Comparison of ENCODE assay signal across 18 mouse cellular contexts in the genomic region with DNA sequence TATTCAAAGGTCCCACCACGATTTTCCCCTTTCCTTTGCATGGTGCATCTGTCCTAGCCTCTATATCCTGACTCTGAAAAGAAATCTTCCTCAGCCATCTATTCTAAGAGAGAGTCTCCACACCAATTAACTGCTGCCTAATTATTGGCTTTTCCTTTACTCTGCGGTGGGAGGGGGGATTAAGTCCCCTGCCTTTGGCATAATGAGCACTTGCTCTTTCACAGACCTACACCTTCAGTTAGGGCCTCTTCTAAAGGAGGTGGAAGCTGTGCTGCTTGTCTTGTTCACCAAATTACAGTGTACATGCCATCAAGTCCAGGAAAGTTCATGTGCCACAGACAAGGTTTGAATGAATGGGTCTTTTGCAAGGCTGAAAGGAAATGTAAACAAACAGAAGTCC.
DNase-seq lines count a peak whose midpoint lies in the region; ATAC-seq and TF ChIP-seq lines count a peak whose summit lies in the region.
"Had no signal": no experiment of that assay in that cellular context is flagged by ENCODE, and none has a peak within 500 bp of the region (broad histone marks: within the 10 kb centered on the region; RNA-seq: fewer than 3 reads in every experiment).

No protein-coding gene starts in this region.

- no peak overlapping the region for H3K9ac ChIP-seq in forebrain, embryonic 12.5 days
- no peak overlapping the region for H3K9ac ChIP-seq in forebrain, embryonic 16.5 days (replicated peaks; ENCODE audit: low read depth, low read length)
- H3K9ac ChIP-seq: embryonic facial prominence, embryonic 12.5 days; forebrain, embryonic 15.5 days had no signal

- H3K36me3 ChIP-seq in forebrain, embryonic 12.5 days (replicated peaks), result no peaks in the 10 kb centered on the region
- H3K36me3 ChIP-seq in forebrain, embryonic 16.5 days (ENCODE audit: control insufficient read depth, insufficient read depth), result no peaks in the 10 kb centered on the region
- H3K36me3 ChIP-seq: embryonic facial prominence, embryonic 10.5 days; embryonic facial prominence, embryonic 12.5 days; forebrain, embryonic 15.5 days had no signal

- TF ChIP-seq POLR2A in brain, embryonic 14.5 days (IDR thresholded peaks at IDR 0.05; ENCODE audit: borderline replicate concordance, extremely low read depth, insufficient read depth, insufficient read length, poor library complexity, severe bottlenecking), result no peak

- ATAC-seq in forebrain, embryonic 12.5 days (ENCODE audit: low FRiP score), result peak; percentile 41; the same call in 1 of the 2 replicates
- ATAC-seq in forebrain, embryonic 16.5 days, result no peak
- ATAC-seq: forebrain, embryonic 15.5 days had no signal

- TF ChIP-seq CTCF in brain, embryonic 14.5 days (IDR thresholded peaks at IDR 0.05; ENCODE audit: borderline replicate concordance, extremely low read depth, insufficient read depth, insufficient read length), result no peak

- no peak overlapping the region for H3K4me2 ChIP-seq in forebrain, embryonic 12.5 days
- H3K4me2 ChIP-seq in forebrain, embryonic 16.5 days (ENCODE audit: low read length), result no peak overlapping the region
- H3K4me2 ChIP-seq: embryonic facial prominence, embryonic 12.5 days; forebrain, embryonic 15.5 days had no signal

- H3K9me3 ChIP-seq in forebrain, embryonic 12.5 days, result no peaks in the 10 kb centered on the region
- no peaks in the 10 kb centered on the region for H3K9me3 ChIP-seq in forebrain, embryonic 16.5 days (ENCODE audit: control insufficient read depth, low read length)
- H3K9me3 ChIP-seq: embryonic facial prominence, embryonic 10.5 days; embryonic facial prominence, embryonic 12.5 days; forebrain, embryonic 15.5 days had no signal

- no peak overlapping the region for H3K27ac ChIP-seq in forebrain, embryonic 12.5 days
- no peak overlapping the region for H3K27ac ChIP-seq in forebrain, embryonic 16.5 days (ENCODE audit: low read length)
- H3K27ac ChIP-seq: embryonic facial prominence, embryonic 10.5 days; embryonic facial prominence, embryonic 12.5 days; forebrain, embryonic 15.5 days had no signal

- peak; percentile 42 for DNase-seq in brain, adult 2 months (ENCODE audit: low read depth, low spot score)
- peak; percentile 56 for DNase-seq in brain, embryonic 14.5 days (ENCODE audit: low read depth)
- DNase-seq in retina, postnatal 1 day, result peak; percentile 47
- no peak for DNase-seq in cerebellum, adult 9-10 months
- DNase-seq in lung, postnatal 14 days, result no peak
- DNase-seq: adrenal gland, adult 2 months; adrenal gland, postnatal 10 days; adrenal gland, postnatal 25 days; cerebellum, adult 11 months; cerebellum, adult 18-20 months; cerebellum, adult 8-10 months; cerebellum, postnatal 10 days; cerebellum, postnatal 25 days had no signal

- H3K4me3 ChIP-seq in forebrain, embryonic 12.5 days (replicated peaks), result no peak overlapping the region
- no peak overlapping the region for H3K4me3 ChIP-seq in forebrain, embryonic 16.5 days (replicated peaks; ENCODE audit: low read length)
- H3K4me3 ChIP-seq: embryonic facial prominence, embryonic 10.5 days; embryonic facial prominence, embryonic 12.5 days; forebrain, embryonic 15.5 days had no signal

- H3K4me1 ChIP-seq in forebrain, embryonic 12.5 days, result peaks cover 10% of the 10 kb centered on the region; the same call in 1 of the 2 replicates
- peaks cover 6% of the 10 kb centered on the region; the same call in 1 of the 2 replicates for H3K4me1 ChIP-seq in forebrain, embryonic 16.5 days (replicated peaks; ENCODE audit: control insufficient read depth, insufficient read depth, low read length)
- H3K4me1 ChIP-seq: embryonic facial prominence, embryonic 10.5 days; embryonic facial prominence, embryonic 12.5 days had no signal

- WGBS in forebrain, embryonic 12.5 days, result 4% methylated on average over 2 of the region's 2 CpGs
- WGBS in forebrain, embryonic 16.5 days, result 3% methylated on average over 2 of the region's 2 CpGs

- no peaks in the 10 kb centered on the region for H3K27me3 ChIP-seq in forebrain, embryonic 12.5 days
- H3K27me3 ChIP-seq in forebrain, embryonic 16.5 days (replicated peaks; ENCODE audit: control insufficient read depth, insufficient read depth, low read length), result no peaks in the 10 kb centered on the region
- H3K27me3 ChIP-seq: embryonic facial prominence, embryonic 12.5 days; forebrain, embryonic 15.5 days had no signal

Comparison
In these comparisons a context has a peak if more than half of its experiments do, and no peak if none do; other contexts are left out.
1. DNase-seq: peak in brain, adult 2 months (single experiment), brain, embryonic 14.5 days (single experiment) and retina, postnatal 1 day (single experiment); none in cerebellum, adult 9-10 months (single experiment) and lung, postnatal 14 days (single experiment).